Mouse (Mus musculus): ENCODE measurements around the gene March5. TPM values are rescaled to one million over a fixed set of nuclear protein-coding genes. Genes with fewer than 3 reads are reported as not detected.
A peak's percentile ranks its signal among the peaks of the same experiment; 100 is the strongest.

The March5 gene
- polyA plus RNA-seq, 1 experiment from 2014 or later = 89.2 TPM

DNA sequence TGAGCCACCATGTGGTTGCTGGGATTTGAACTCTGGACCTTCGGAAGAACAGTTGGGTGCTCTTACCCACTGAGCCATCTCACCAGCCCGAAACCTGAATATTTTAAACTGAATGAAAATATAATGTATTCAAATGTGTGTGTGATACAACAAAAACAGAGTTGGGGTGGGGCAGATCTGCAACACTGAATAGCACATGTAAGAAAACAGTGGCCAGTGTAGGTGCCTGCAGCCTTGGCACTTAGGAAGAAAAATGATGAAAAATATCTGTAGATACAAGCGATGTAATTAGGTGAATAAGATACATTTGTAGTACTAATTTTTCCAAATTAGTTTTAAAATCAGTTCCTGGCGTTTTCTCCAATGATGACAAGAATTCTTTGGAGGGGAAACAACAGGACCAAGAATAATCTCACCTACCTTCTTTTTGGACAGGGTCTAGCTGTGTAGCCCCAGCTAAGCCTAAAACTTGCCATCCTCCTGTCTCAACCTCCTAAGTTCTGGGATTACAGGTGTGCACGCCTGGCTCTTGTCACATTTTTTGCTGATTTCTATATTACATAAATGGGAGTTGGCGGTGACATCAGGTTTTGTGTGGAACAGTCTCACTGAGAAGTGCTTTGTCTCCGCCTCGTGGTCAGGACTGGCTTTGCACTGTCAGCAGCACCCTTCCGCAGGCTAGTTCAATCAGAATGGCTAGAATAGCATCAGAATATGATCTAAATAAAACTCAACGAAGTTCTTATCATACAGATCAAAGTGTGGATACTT lies 58.2 kb downstream of the March5 start:
- no peak overlapping the region for H3K27ac ChIP-seq (ENCODE audit: low read length)
- no peaks in the 10 kb centered on the region for H3K9me3 ChIP-seq (replicated peaks; ENCODE audit: control insufficient read depth, low read length, poor library complexity, severe bottlenecking)
- H3K36me3 ChIP-seq (ENCODE audit: control insufficient read depth, insufficient read depth, low read length) = peaks cover 7% of the 10 kb centered on the region
- no peak overlapping the region for H3K9ac ChIP-seq (ENCODE audit: low read depth, low read length)
- 34% methylated on average over 10 of the region's 10 CpGs for WGBS
- H3K4me3 ChIP-seq (ENCODE audit: low read depth, low read length) = no peak overlapping the region
- ATAC-seq = peak; percentile 91
- peaks cover 7% of the 10 kb centered on the region; the same call in 1 of the 2 replicates for H3K4me1 ChIP-seq (ENCODE audit: control insufficient read depth, insufficient read depth, low read length)
- no peaks in the 10 kb centered on the region for H3K27me3 ChIP-seq (ENCODE audit: control insufficient read depth, insufficient read depth, low read depth, low read length)
- peak overlapping the region; percentile 30; the same call in 1 of the 2 replicates for H3K4me2 ChIP-seq (ENCODE audit: low read length)

DNA sequence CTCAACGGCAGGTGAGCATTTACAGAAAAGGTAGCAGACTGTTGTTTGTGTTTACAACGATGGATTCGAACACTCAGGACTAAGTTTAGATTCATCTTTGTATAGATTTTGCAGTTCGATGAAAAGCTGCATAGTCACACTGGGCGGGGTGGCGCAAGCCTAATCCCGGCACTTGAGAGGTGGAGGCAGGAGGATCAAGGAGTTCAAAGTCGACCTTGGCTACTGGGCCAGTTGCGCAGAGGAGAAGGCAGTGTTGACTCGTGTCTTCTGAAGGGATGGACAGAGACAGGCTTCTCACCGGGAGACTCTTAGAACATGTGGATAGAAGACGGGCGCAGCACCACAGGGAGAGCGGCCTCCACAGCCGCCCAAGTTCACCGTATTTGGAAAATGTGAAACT lies 61.8 kb downstream of the March5 start:
- Histone ChIP-seq H3K27ac (ENCODE audit: low read length) (no peak overlapping the region), H3K9me3 (replicated peaks; ENCODE audit: control insufficient read depth, low read length, poor library complexity, severe bottlenecking) (no peaks in the 10 kb centered on the region), H3K4me3 (ENCODE audit: low read depth, low read length) (no peak overlapping the region), H3K27me3 (ENCODE audit: control insufficient read depth, insufficient read depth, low read depth, low read length) (no peaks in the 10 kb centered on the region), H3K4me1 (ENCODE audit: control insufficient read depth, insufficient read depth, low read length) (peaks cover 5% of the 10 kb centered on the region; the same call in 1 of the 2 replicates), H3K4me2 (ENCODE audit: low read length) (no peak overlapping the region), H3K9ac (ENCODE audit: low read depth, low read length) (no peak overlapping the region), H3K36me3 (ENCODE audit: control insufficient read depth, insufficient read depth, low read length) (peaks cover 7% of the 10 kb centered on the region)
- WGBS = 90% methylated on average over 16 of the region's 16 CpGs
- no peak for ATAC-seq

Other genes starting within 250 kb of the March5 start
- 11.2 and 12.9 TPM in 2 replicates for gene Cpeb3, start 1.1 kb downstream of the March5 start, polyA plus RNA-seq (2015; fragmentation: Nextera tagmentation; extraction: Ambion mirVana)
- gene Ide, start 130.3 kb downstream of the March5 start, polyA plus RNA-seq (2015; fragmentation: Nextera tagmentation; extraction: Ambion mirVana) = 37.8 and 41.9 TPM in 2 replicates
- 6.3 and 7.7 TPM in 2 replicates for gene Kif11, start 168.9 kb downstream of the March5 start, polyA plus RNA-seq (2015; fragmentation: Nextera tagmentation; extraction: Ambion mirVana)
- gene Hhex, start 227.3 kb downstream of the March5 start, polyA plus RNA-seq (2015; fragmentation: Nextera tagmentation; extraction: Ambion mirVana) = 4.6 TPM in 2 replicates